8 mouse cellular contexts compared by ENCODE assay signal in genomic region chr2:71528714-71529510, GRCm38 (mm10). TPM values are rescaled to one million over a fixed set of nuclear protein-coding genes. Genes with fewer than 3 reads are reported as not detected.
A peak's percentile ranks its signal among the peaks of the same experiment; 100 is the strongest.
DNase-seq lines count a peak whose midpoint lies in the region; ATAC-seq and TF ChIP-seq lines count a peak whose summit lies in the region.

No protein-coding gene starts in this region.

- intact Hi-C loops in gastrocnemius, postnatal 14 days (cut with DNase I; ENCODE audit: low total_unique reads), result no loop called here

- 0 out of 2 replicates have a peak, but pooled peaks have one; percentile 21 for ATAC-seq in frontal cortex, adult (ENCODE audit: low TSS enrichment)
- peak; percentile 32 for ATAC-seq in forebrain, embryonic 11.5 days (replicated peaks; ENCODE audit: low FRiP score)
- ATAC-seq in liver, embryonic 11.5 days (replicated peaks; ENCODE audit: low FRiP score), result peak; percentile 44
- ATAC-seq in stomach, embryonic 16.5 days (ENCODE audit: insufficient read depth, low FRiP score), result peak; percentile 31; the same call in 1 of the 2 replicates

- H3K79me3 ChIP-seq in C2C12 (ENCODE audit: low read depth), result peaks cover 1% of the 10 kb centered on the region

- under 1% methylated on average over 57 of the region's 57 CpGs for WGBS in forebrain, embryonic 11.5 days
- 1% methylated on average over 55 of the region's 57 CpGs for WGBS in liver, embryonic 11.5 days
- 1% methylated on average over 57 of the region's 57 CpGs for WGBS in stomach, embryonic 16.5 days

- H3K9ac ChIP-seq in forebrain, embryonic 11.5 days (ENCODE audit: low read length), result peak overlapping the region; percentile 76
- no peak overlapping the region for H3K9ac ChIP-seq in liver, embryonic 11.5 days (ENCODE audit: low read depth, low read length)
- H3K9ac ChIP-seq in stomach, embryonic 16.5 days (ENCODE audit: low read length), result peak overlapping the region; percentile 54

- H3K27me3 ChIP-seq in C2C12 (ENCODE audit: control insufficient read depth, insufficient read depth, insufficient read length), result no peaks in the 10 kb centered on the region
- H3K27me3 ChIP-seq in forebrain, embryonic 11.5 days (ENCODE audit: control insufficient read depth, insufficient read depth, low read length), result peaks cover 90% of the 10 kb centered on the region
- peaks cover 96% of the 10 kb centered on the region for H3K27me3 ChIP-seq in liver, embryonic 11.5 days (replicated peaks; ENCODE audit: control insufficient read depth, insufficient read depth, low read length)
- H3K27me3 ChIP-seq in stomach, embryonic 16.5 days (ENCODE audit: control insufficient read depth, insufficient read depth, low read length), result peaks cover 89% of the 10 kb centered on the region

- DNase-seq in frontal cortex, adult 2 months (ENCODE audit: extremely low spot score in 1 of 2, low spot score in 1 of 2), result no peak
- peak; percentile 65 for DNase-seq in forebrain, embryonic 11.5 days (ENCODE audit: low spot score)
- DNase-seq in liver, embryonic 11.5 days (ENCODE audit: low spot score), result no peak
- no peak for DNase-seq in gastrocnemius, postnatal 14 days
- no peak for DNase-seq in cerebellum, adult 11 months

- no peaks in the 10 kb centered on the region for H3K9me3 ChIP-seq in forebrain, embryonic 11.5 days (ENCODE audit: control insufficient read depth, low read length)
- H3K9me3 ChIP-seq in liver, embryonic 11.5 days (ENCODE audit: control insufficient read depth, low read length), result no peaks in the 10 kb centered on the region
- no peaks in the 10 kb centered on the region for H3K9me3 ChIP-seq in stomach, embryonic 16.5 days (replicated peaks; ENCODE audit: control insufficient read depth, low read length)

- no peak for TF ChIP-seq CTCF in C2C12 (IDR thresholded peaks at IDR 0.05; ENCODE audit: control insufficient read depth, insufficient read depth, insufficient read length)

- peaks cover 6% of the 10 kb centered on the region for H3K79me2 ChIP-seq in C2C12 (ENCODE audit: control insufficient read depth, insufficient read depth)

- H3K4me2 ChIP-seq in forebrain, embryonic 11.5 days (ENCODE audit: low read depth, low read length, severe bottlenecking), result peak overlapping the region; percentile 81
- H3K4me2 ChIP-seq in liver, embryonic 11.5 days, result peak overlapping the region; percentile 91
- H3K4me2 ChIP-seq in stomach, embryonic 16.5 days (ENCODE audit: low read depth, low read length), result peak overlapping the region; percentile 92

- peak overlapping the region; percentile 82 for H3ac ChIP-seq in C2C12 (ENCODE audit: control insufficient read depth, insufficient read length, low read depth)

- H3K4me3 ChIP-seq in C2C12 (ENCODE audit: insufficient read depth, poor library complexity, severe bottlenecking), result peak overlapping the region; percentile 49
- H3K4me3 ChIP-seq in forebrain, embryonic 11.5 days (ENCODE audit: low read depth, low read length), result peak overlapping the region; percentile 48
- peak overlapping the region; percentile 59 for H3K4me3 ChIP-seq in liver, embryonic 11.5 days (ENCODE audit: low read depth, low read length)
- peak overlapping the region; percentile 50 for H3K4me3 ChIP-seq in stomach, embryonic 16.5 days (replicated peaks; ENCODE audit: low read length)

- peaks cover 4% of the 10 kb centered on the region for H3K36me3 ChIP-seq in C2C12 (ENCODE audit: control insufficient read depth, insufficient read depth)
- H3K36me3 ChIP-seq in forebrain, embryonic 11.5 days (ENCODE audit: control insufficient read depth, insufficient read depth, low read length), result no peaks in the 10 kb centered on the region
- no peaks in the 10 kb centered on the region for H3K36me3 ChIP-seq in liver, embryonic 11.5 days (ENCODE audit: control insufficient read depth, insufficient read depth, low read length)
- H3K36me3 ChIP-seq in stomach, embryonic 16.5 days (ENCODE audit: control insufficient read depth, insufficient read depth, low read length), result no peaks in the 10 kb centered on the region

- H3K27ac ChIP-seq in forebrain, embryonic 11.5 days (ENCODE audit: low read depth, low read length), result peak overlapping the region; percentile 87
- no peak overlapping the region for H3K27ac ChIP-seq in liver, embryonic 11.5 days (ENCODE audit: low read depth, low read length)
- peak overlapping the region; percentile 18; the same call in 1 of the 2 replicates for H3K27ac ChIP-seq in stomach, embryonic 16.5 days (ENCODE audit: low read length)

- H3K4me1 ChIP-seq in forebrain, embryonic 11.5 days (replicated peaks; ENCODE audit: control insufficient read depth, insufficient read depth, low read length), result peaks cover 9% of the 10 kb centered on the region; the same call in 1 of the 2 replicates
- 0 out of 2 replicates have a peak, but pooled peaks cover 6% of the 10 kb centered on the region for H3K4me1 ChIP-seq in liver, embryonic 11.5 days (replicated peaks; ENCODE audit: control insufficient read depth, insufficient read depth, low read length)
- peaks cover 8% of the 10 kb centered on the region for H3K4me1 ChIP-seq in stomach, embryonic 16.5 days (ENCODE audit: control insufficient read depth, insufficient read depth, low read length)

TF ChIP-seq in C2C12, 6 proteins besides CTCF, POLR2A, EP300 and RAD21:
- TF ChIP-seq MAX (IDR thresholded peaks at IDR 0.05) (peak; percentile 17), CEBPB (IDR thresholded peaks at IDR 0.05; ENCODE audit: low read depth) (no peak)
TF ChIP-seq in C2C12: peak in this region for 1.

RNA-seq across cellular contexts. Expression of gene Dlx1, which starts 1.0 kb away (rescaled TPM):
- 180 and 198 TPM in 2 replicates for polyA plus RNA-seq in frontal cortex, adult 2 months (2012; rRNA removed)
- 4.9 TPM for polyA plus RNA-seq in C2C12 (2012; fragmentation: generic; extraction: Trizol)
- polyA plus RNA-seq in forebrain, embryonic 11.5 days (2014; fragmentation: Nextera tagmentation; extraction: Ambion mirVana), result 118 and 133 TPM in 2 replicates
- polyA plus RNA-seq in liver, embryonic 11.5 days (2014; fragmentation: Nextera tagmentation; extraction: Ambion mirVana), result 1.1 and 2.2 TPM in 2 replicates
- polyA plus RNA-seq in stomach, embryonic 16.5 days (2015; fragmentation: Nextera tagmentation; extraction: Ambion mirVana), result 7.3 and 11.6 TPM in 2 replicates
- total RNA-seq in gastrocnemius, postnatal 14 days (2021), result under 1 TPM in 1 of 2 experiments, not detected in 1; 0.09 TPM

RNA-seq across cellular contexts. Expression of gene Dlx2, which starts 17.6 kb away (rescaled TPM):
- 25.4 and 28.1 TPM in 2 replicates for polyA plus RNA-seq in frontal cortex, adult 2 months (2012; rRNA removed)
- 16.0 TPM for polyA plus RNA-seq in C2C12 (2012; fragmentation: generic; extraction: Trizol)
- polyA plus RNA-seq in forebrain, embryonic 11.5 days (2014; fragmentation: Nextera tagmentation; extraction: Ambion mirVana), result 66.7 and 67.8 TPM in 2 replicates
- 0.19 and 0.65 TPM in 2 replicates for polyA plus RNA-seq in liver, embryonic 11.5 days (2014; fragmentation: Nextera tagmentation; extraction: Ambion mirVana)
- polyA plus RNA-seq in stomach, embryonic 16.5 days (2015; fragmentation: Nextera tagmentation; extraction: Ambion mirVana), result 2.2 and 2.4 TPM in 2 replicates
- total RNA-seq in gastrocnemius, postnatal 14 days (2021), result under 1 TPM in 1 of 2 experiments, not detected in 1; 0.10 TPM
